Mouse (Mus musculus): ENCODE results near the gene Bcl6.

DNA sequence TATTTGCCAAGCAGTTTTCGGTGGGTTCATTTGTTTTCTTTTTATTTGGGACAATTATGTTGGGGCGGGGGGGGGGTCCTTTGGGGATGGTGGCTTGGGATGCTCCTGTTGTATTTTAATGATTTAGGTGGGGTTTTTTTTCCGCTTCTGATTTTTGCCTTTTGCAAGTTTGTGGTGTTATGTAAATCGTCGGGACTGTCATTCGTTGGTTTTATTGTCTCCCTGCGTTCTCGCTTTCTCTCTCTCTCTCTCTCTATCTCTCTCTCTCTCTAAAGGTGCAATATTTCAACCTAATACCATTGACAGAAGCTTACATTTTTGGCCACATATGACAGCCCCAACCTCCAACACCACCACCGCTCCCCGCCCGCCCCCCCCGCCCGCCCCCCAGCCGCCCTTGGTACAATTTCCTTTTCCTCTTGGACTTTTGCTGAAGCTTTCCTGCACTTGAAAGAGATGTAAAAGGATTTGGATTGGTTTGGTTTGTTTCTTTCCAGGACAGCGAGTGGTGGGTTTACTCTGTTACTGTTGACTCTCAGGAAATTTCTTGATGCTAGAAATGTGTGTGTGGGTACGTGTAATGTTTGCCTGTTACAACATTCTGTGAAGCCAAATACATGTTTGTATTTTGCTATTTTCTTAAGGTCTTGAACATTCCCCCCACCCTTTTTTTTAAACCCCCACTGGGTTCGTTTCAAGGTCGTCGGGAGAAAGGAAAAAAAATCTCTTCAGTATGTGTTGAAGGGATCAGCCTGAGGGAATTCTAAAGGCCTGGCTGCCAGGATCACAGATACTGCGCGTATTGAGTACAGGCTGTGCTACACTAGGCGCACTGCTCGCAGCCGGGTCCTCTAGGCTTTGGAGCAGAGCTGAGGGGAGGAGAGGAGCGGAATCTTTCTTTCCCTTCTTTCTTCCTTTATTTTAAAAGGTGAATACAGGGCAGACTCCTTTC is 833 bp upstream of the Bcl6 start:
- TF ChIP-seq CTCF (conservative IDR thresholded peaks at IDR 0.05 in 1 of 2, IDR thresholded peaks at IDR 0.05 in 1 of 2; ENCODE audit: low read depth in 2 of 2, low read length in 2 of 2) (no peak), HCFC1 (IDR thresholded peaks at IDR 0.05; ENCODE audit: low read depth, low read length) (no peak), PAX5 (IDR thresholded peaks at IDR 0.05; ENCODE audit: low read length) (no peak), RCOR1 (conservative IDR thresholded peaks at IDR 0.05; ENCODE audit: low read depth, low read length) (no peak), POLR2A (IDR thresholded peaks at IDR 0.05; ENCODE audit: low read depth, low read length) (no peak), NRF1 (IDR thresholded peaks at IDR 0.05; ENCODE audit: low read depth, low read length) (no peak), CHD1 (IDR thresholded peaks at IDR 0.05; ENCODE audit: low read depth, low read length) (no peak), MAX (IDR thresholded peaks at IDR 0.05; ENCODE audit: low read length) (no peak), ETS1 (conservative IDR thresholded peaks at IDR 0.05; ENCODE audit: low read depth, low read length) (no peak), MYC (IDR thresholded peaks at IDR 0.05; ENCODE audit: low read depth, low read length) (no peak), CHD2 (IDR thresholded peaks at IDR 0.05; ENCODE audit: low read length) (no peak), TCF12 (IDR thresholded peaks at IDR 0.05; ENCODE audit: low read depth, low read length) (no peak), USF2 (conservative IDR thresholded peaks at IDR 0.05; ENCODE audit: low read depth, low read length) (no peak), SMC3 (IDR thresholded peaks at IDR 0.05; ENCODE audit: low read depth, low read length) (no peak)
